In the genomic region with DNA sequence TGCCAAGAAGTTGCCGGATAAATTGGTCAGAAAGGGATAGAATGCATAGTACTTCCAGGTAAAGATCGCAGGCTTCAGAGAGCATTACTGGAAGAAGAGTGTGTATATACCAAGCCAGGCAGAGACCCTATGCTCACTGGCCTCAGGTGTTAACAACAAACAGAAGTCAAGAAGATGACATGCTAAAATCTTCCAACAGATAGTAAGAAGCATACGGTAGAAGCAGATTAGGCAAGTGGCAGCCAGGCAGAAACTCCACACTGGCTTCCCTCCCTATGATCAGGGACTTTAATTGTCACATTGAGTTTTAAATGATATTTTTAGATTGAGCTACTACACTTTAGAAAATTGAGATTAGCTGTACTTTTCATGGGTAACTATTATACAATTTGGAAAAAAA, we compare ENCODE assay signal across 22 mouse cellular contexts.
DNase-seq lines count a peak whose midpoint lies in the region; ATAC-seq and TF ChIP-seq lines count a peak whose summit lies in the region.
"Had no signal": no experiment of that assay in that cellular context is flagged by ENCODE, and none has a peak within 500 bp of the region (broad histone marks: within the 10 kb centered on the region; RNA-seq: fewer than 3 reads in every experiment).

No protein-coding gene starts in this region.

- intact Hi-C loops in heart, postnatal 14 days (cut with DNase I), result no loop called here

- H3K9me3 ChIP-seq in G1E (replicated peaks), result no peaks in the 10 kb centered on the region
- no peaks in the 10 kb centered on the region for H3K9me3 ChIP-seq in liver, embryonic 14.5 days (ENCODE audit: control insufficient read depth, low read length)
- no peaks in the 10 kb centered on the region for H3K9me3 ChIP-seq in forebrain, embryonic 10.5 days
- H3K9me3 ChIP-seq in limb, embryonic 10.5 days (replicated peaks), result no peaks in the 10 kb centered on the region
- H3K9me3 ChIP-seq in forebrain, postnatal 0 days (ENCODE audit: low read length), result no peaks in the 10 kb centered on the region
- H3K9me3 ChIP-seq: embryonic facial prominence, embryonic 12.5 days; forebrain, embryonic 12.5 days; hindbrain, embryonic 12.5 days had no signal

- peak overlapping the region; percentile 93 for H3K27ac ChIP-seq in liver, embryonic 14.5 days
- no peak overlapping the region for H3K27ac ChIP-seq in forebrain, embryonic 10.5 days
- H3K27ac ChIP-seq in limb, embryonic 10.5 days, result no peak overlapping the region
- H3K27ac ChIP-seq in forebrain, postnatal 0 days (ENCODE audit: low read depth, low read length), result no peak overlapping the region
- H3K27ac ChIP-seq: embryonic facial prominence, embryonic 12.5 days; forebrain, embryonic 12.5 days; hindbrain, embryonic 12.5 days had no signal

- WGBS in liver, embryonic 14.5 days (ENCODE audit: insufficient replicate concordance), result 62% methylated on average over 3 of the region's 3 CpGs
- 94% methylated on average over 3 of the region's 3 CpGs for WGBS in forebrain, embryonic 10.5 days
- 91% methylated on average over 3 of the region's 3 CpGs for WGBS in limb, embryonic 10.5 days
- 91% methylated on average over 3 of the region's 3 CpGs for WGBS in forebrain, postnatal 0 days

- TF ChIP-seq EP300 in liver, embryonic 14.5 days (IDR thresholded peaks at IDR 0.05; ENCODE audit: low read depth), result peak; percentile 83

- H3K9ac ChIP-seq in liver, embryonic 14.5 days (replicated peaks), result no peak overlapping the region
- H3K9ac ChIP-seq in forebrain, postnatal 0 days, result no peak overlapping the region
- H3K9ac ChIP-seq: embryonic facial prominence, embryonic 12.5 days; forebrain, embryonic 12.5 days; hindbrain, embryonic 12.5 days had no signal

- ATAC-seq in G1E (ENCODE audit: extremely low read depth, insufficient number of reproducible peaks, low FRiP score, poor library complexity, severe bottlenecking), result peak; percentile 37; the same call in 1 of the 2 replicates
- ATAC-seq in liver, embryonic 14.5 days (ENCODE audit: insufficient read depth), result peak; percentile 58
- no peak for ATAC-seq in forebrain, postnatal 0 days
- ATAC-seq: activated CD4-positive, CD25-positive, alpha-beta regulatory T cell, adult 4 months; forebrain, embryonic 16.5 days; hindbrain, embryonic 16.5 days; inflammation-experienced regulatory T-cells, adult 6 months; Patski had no signal

- H3K27me3 ChIP-seq in G1E (ENCODE audit: insufficient read depth, low read length), result no peaks in the 10 kb centered on the region
- no peaks in the 10 kb centered on the region for H3K27me3 ChIP-seq in liver, embryonic 14.5 days (ENCODE audit: control insufficient read depth, insufficient read depth, low read length)
- H3K27me3 ChIP-seq in forebrain, embryonic 10.5 days (ENCODE audit: poor library complexity, severe bottlenecking), result no peaks in the 10 kb centered on the region
- H3K27me3 ChIP-seq in limb, embryonic 10.5 days (ENCODE audit: low read depth, poor library complexity, severe bottlenecking), result no peaks in the 10 kb centered on the region
- H3K27me3 ChIP-seq in forebrain, postnatal 0 days (ENCODE audit: insufficient read depth, low read length), result no peaks in the 10 kb centered on the region
- H3K27me3 ChIP-seq: embryonic facial prominence, embryonic 12.5 days; forebrain, embryonic 12.5 days; hindbrain, embryonic 12.5 days; Patski had no signal

- TF ChIP-seq CTCF in G1E (IDR thresholded peaks at IDR 0.05; ENCODE audit: low read depth, low read length), result no peak
- TF ChIP-seq CTCF in liver, embryonic 14.5 days (IDR thresholded peaks at IDR 0.05; ENCODE audit: low read depth), result no peak
- no peak for TF ChIP-seq CTCF in forebrain, postnatal 0 days (IDR thresholded peaks at IDR 0.05; ENCODE audit: low read depth)

- no peaks in the 10 kb centered on the region for H3K36me3 ChIP-seq in G1E (replicated peaks)
- no peaks in the 10 kb centered on the region for H3K36me3 ChIP-seq in liver, embryonic 14.5 days (replicated peaks; ENCODE audit: control insufficient read depth, insufficient read depth, low read depth)
- no peaks in the 10 kb centered on the region for H3K36me3 ChIP-seq in forebrain, embryonic 10.5 days (replicated peaks)
- no peaks in the 10 kb centered on the region for H3K36me3 ChIP-seq in limb, embryonic 10.5 days
- H3K36me3 ChIP-seq in forebrain, postnatal 0 days (ENCODE audit: insufficient read depth), result no peaks in the 10 kb centered on the region
- H3K36me3 ChIP-seq: embryonic facial prominence, embryonic 12.5 days; forebrain, embryonic 12.5 days; hindbrain, embryonic 12.5 days had no signal

- H3K4me3 ChIP-seq in G1E (ENCODE audit: low read depth, low read length), result no peak overlapping the region
- H3K4me3 ChIP-seq in liver, embryonic 14.5 days (ENCODE audit: insufficient read depth in 1 of 2, low read depth in 2 of 2, low read length in 2 of 2), result no peak overlapping the region
- H3K4me3 ChIP-seq in forebrain, embryonic 10.5 days, result no peak overlapping the region
- H3K4me3 ChIP-seq in limb, embryonic 10.5 days, result no peak overlapping the region
- H3K4me3 ChIP-seq in forebrain, postnatal 0 days (ENCODE audit: low read depth, low read length), result no peak overlapping the region
- H3K4me3 ChIP-seq: embryonic facial prominence, embryonic 12.5 days; forebrain, embryonic 12.5 days; hindbrain, embryonic 12.5 days had no signal

- DNase-seq in heart, adult 11 months, result peak; percentile 31
- no peak for DNase-seq in heart, postnatal 14 days
- DNase-seq in G1E (ENCODE audit: low spot score), result no peak
- peak; percentile 58 for DNase-seq in liver
- DNase-seq in liver, embryonic 14.5 days (ENCODE audit: low read depth in 3 of 3, low spot score in 3 of 3), result peak; percentile 46 to 73 (median 68)
- DNase-seq in forebrain, embryonic 10.5 days (ENCODE audit: extremely low spot score, low spot score), result no peak
- DNase-seq in limb, embryonic 10.5 days (ENCODE audit: low spot score), result no peak
- DNase-seq in forebrain, postnatal 0 days, result no peak
- DNase-seq: adrenal gland, postnatal 25 days; cerebellum, adult 11-12 months; cerebellum, postnatal 25 days; gastrocnemius, postnatal 10 days; heart, postnatal 4 days; kidney, adult 11 months had no signal

- H3K4me2 ChIP-seq in liver, embryonic 14.5 days (ENCODE audit: low read depth), result peak overlapping the region; percentile 27; the same call in 1 of the 2 replicates
- no peak overlapping the region for H3K4me2 ChIP-seq in forebrain, postnatal 0 days (ENCODE audit: low read depth)
- H3K4me2 ChIP-seq: embryonic facial prominence, embryonic 12.5 days; forebrain, embryonic 12.5 days; hindbrain, embryonic 12.5 days had no signal

- H3K4me1 ChIP-seq in G1E (ENCODE audit: insufficient read depth, low read depth, low read length), result peaks cover 44% of the 10 kb centered on the region
- H3K4me1 ChIP-seq in liver, embryonic 14.5 days (replicated peaks; ENCODE audit: control insufficient read depth in 2 of 2, insufficient read depth in 2 of 2, low read length in 1 of 2), result peaks cover 36 to 39% of the 10 kb centered on the region in 2 experiments
- H3K4me1 ChIP-seq in forebrain, embryonic 10.5 days, result peaks cover 9% of the 10 kb centered on the region; the same call in 1 of the 2 replicates
- no peaks in the 10 kb centered on the region for H3K4me1 ChIP-seq in limb, embryonic 10.5 days
- no peaks in the 10 kb centered on the region for H3K4me1 ChIP-seq in forebrain, postnatal 0 days (ENCODE audit: insufficient read depth)
- H3K4me1 ChIP-seq: embryonic facial prominence, embryonic 12.5 days; forebrain, embryonic 12.5 days; hindbrain, embryonic 12.5 days had no signal

Comparison
In these comparisons a context has a peak if more than half of its experiments do, and no peak if none do; other contexts are left out.
1. DNase-seq: peak in heart, adult 11 months (single experiment), liver (single experiment) and liver, embryonic 14.5 days (3 of 3); none in heart, postnatal 14 days (0 of 2), G1E (single experiment), forebrain, embryonic 10.5 days (single experiment), limb, embryonic 10.5 days (single experiment) and forebrain, postnatal 0 days (single experiment).